Mouse (Mus musculus) myocyte (in vitro differentiated cells): Measurements from ENCODE around the gene Sstr2. TPM values are rescaled to one million over a fixed set of nuclear protein-coding genes. Genes with fewer than 3 reads are reported as not detected.

Experiments used
- H3K27me3 ChIP-seq: one replicate; pipeline ENCODE4 v1.6.1; 2011; ENCODE audit not compliant: control insufficient read depth, insufficient read depth, insufficient read length
- H3K36me3 ChIP-seq: one replicate; pipeline ENCODE4 v1.6.1; 2011; ENCODE audit not compliant: control insufficient read depth, insufficient read depth
- H3K4me2 ChIP-seq: one replicate; pipeline ENCODE4 v1.6.1; 2011; ENCODE audit warnings: low read depth, control low read depth
- H3K4me3 ChIP-seq: one replicate; pipeline ENCODE4 v1.5.1; 2011; ENCODE audit warnings: mild to moderate bottlenecking, control low read depth, moderate library complexity
- H3K79me2 ChIP-seq: one replicate; pipeline ENCODE4 v1.6.1; 2011; ENCODE audit not compliant: control insufficient read depth, insufficient read depth
- H3ac ChIP-seq: one replicate; pipeline ENCODE4 v1.6.1; 2011; ENCODE audit not compliant: control insufficient read depth, insufficient read length
- CEBPB ChIP-seq: IDR thresholded peaks from 2 replicates; pipeline ENCODE4 v1.6.1; 2011; ENCODE audit warnings: mild to moderate bottlenecking, moderate library complexity; ENCODE audit not compliant: poor library complexity, insufficient read depth, severe bottlenecking
- E2F4 ChIP-seq: IDR thresholded peaks from one replicate; pipeline ENCODE4 v1.6.1; 2011; ENCODE audit warnings: mild to moderate bottlenecking, control low read depth, moderate library complexity; ENCODE audit not compliant: insufficient read depth
- MAX ChIP-seq: IDR thresholded peaks from one replicate; pipeline ENCODE4 v1.6.1; 2011; ENCODE audit warnings: low read depth, mild to moderate bottlenecking, control low read depth
- MYOD1 ChIP-seq, 3 experiments: IDR thresholded peaks; one replicate each; pipeline ENCODE4 v1.6.1; 2011; ENCODE audit warnings: control low read depth in 2 of 3, low read depth in 2 of 3, mild to moderate bottlenecking in 2 of 3, moderate library complexity in 1 of 3; ENCODE audit not compliant: insufficient read length in 2 of 3, control insufficient read depth in 1 of 3
- MYOG ChIP-seq, 3 experiments: IDR thresholded peaks; one replicate each; pipeline ENCODE4 v1.6.1; 2011; ENCODE audit warnings: control low read depth in 2 of 3, low read depth in 2 of 3, mild to moderate bottlenecking in 2 of 3; ENCODE audit not compliant: insufficient read length in 2 of 3, control insufficient read depth in 1 of 3, insufficient read depth in 1 of 3
- POLR2A ChIP-seq: IDR thresholded peaks from one replicate; pipeline ENCODE4 v1.6.1; 2011; ENCODE audit warnings: low read depth, mild to moderate bottlenecking, control low read depth, moderate library complexity; ENCODE audit not compliant: insufficient read length
- POLR2AphosphoS2 ChIP-seq: IDR thresholded peaks from one replicate; pipeline ENCODE4 v1.6.1; 2011; ENCODE audit warnings: low read depth, control low read depth; ENCODE audit not compliant: insufficient read length
- REST ChIP-seq: IDR thresholded peaks from one replicate; pipeline ENCODE4 v1.6.1; 2011; ENCODE audit warnings: mild to moderate bottlenecking, control low read depth, moderate library complexity; ENCODE audit not compliant: insufficient read depth, insufficient read length
- SRF ChIP-seq: IDR thresholded peaks from one replicate; pipeline ENCODE4 v1.6.1; 2011; ENCODE audit warnings: low read depth; ENCODE audit not compliant: control insufficient read depth, insufficient read length
- TCF12 ChIP-seq: IDR thresholded peaks from one replicate; pipeline ENCODE4 v1.6.1; 2011; ENCODE audit warnings: mild to moderate bottlenecking, control low read depth; ENCODE audit not compliant: poor library complexity, insufficient read depth, severe bottlenecking
- TCF3 ChIP-seq: IDR thresholded peaks from one replicate; pipeline ENCODE4 v1.6.1; 2011; ENCODE audit warnings: low read depth, control low read depth; ENCODE audit not compliant: insufficient read length
- USF1 ChIP-seq: IDR thresholded peaks from one replicate; pipeline ENCODE4 v1.6.1; 2011; ENCODE audit warnings: low read depth, mild to moderate bottlenecking, control low read depth, moderate library complexity
- polyA plus RNA-seq: library from polyadenylated mRNA; unstranded; fragments of >200 nt; fragmentation: generic; extraction: Trizol; gene quantifications from one replicate; pipeline ENCODE4 v1.2.1, GENCODE M21; 2012; ENCODE audit warnings: missing spikeins

Sstr2 gene
- 5.3 TPM for polyA plus RNA-seq

DNA sequence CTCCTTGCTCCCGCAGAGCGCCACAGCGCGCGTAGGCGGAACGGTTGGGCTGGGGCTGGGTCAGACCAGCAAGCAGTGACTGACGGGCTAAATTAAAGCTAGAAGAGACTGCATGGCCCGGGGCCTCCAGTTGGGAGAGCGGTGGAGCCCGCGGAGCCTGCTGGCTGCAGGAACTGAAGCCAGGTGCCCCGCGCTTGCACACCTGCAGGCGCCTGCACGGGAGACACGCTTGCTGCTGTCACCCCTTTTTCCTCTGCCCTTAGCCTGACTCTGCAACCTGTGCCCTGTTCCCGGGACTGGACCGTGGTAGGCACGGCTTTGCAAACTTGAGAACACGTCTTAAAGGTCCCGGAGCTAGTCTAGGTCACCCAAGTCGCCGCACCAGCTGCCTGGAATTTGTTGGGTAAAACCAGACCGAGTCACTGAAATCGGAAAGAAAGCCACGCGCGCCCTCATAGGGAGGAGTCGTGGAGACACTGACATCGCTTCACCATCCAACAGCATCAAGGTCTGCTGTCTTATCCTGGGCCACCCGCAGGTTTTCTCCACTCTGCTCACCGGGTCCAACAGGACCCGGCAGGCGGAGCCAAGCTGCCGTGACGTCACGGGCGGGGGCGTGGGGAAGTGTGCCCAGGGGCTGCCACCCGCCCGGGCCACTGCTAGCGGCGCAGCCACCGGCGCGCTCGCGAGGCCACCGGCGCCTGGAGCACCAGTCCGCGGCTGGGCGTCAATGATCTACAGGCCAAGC, at the start of gene Sstr2:
TSS of gene Sstr2 (plus strand) at position 671 of the 748 bp plus-strand sequence.
- H3K27me3 ChIP-seq, result no peaks in the 10 kb centered on the region

DNA sequence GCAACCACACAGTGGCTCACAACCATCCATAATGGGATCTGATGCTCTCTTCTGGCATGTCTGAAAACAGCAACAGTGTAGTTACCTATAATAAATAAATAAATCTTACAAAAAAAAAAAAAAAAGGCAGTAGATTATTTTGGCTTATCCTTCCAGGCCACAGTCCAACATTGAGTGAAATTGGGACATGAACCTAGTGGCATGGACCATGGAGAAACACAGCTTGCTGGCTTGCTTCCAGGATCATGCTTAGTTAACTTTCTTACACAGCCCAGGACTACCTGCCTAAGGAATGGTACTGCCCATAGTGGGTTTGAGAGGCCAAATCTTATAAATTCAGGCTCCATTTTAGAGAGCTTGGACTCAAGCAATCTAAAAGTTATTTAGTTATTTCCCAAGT, 47.5 kb upstream of the Sstr2 start:
- Histone ChIP-seq H3K79me2 (no peaks in the 10 kb centered on the region), H3ac (no peak overlapping the region), H3K4me2 (no peak overlapping the region), H3K36me3 (no peaks in the 10 kb centered on the region), H3K27me3 (no peaks in the 10 kb centered on the region), H3K4me3 (no peak overlapping the region)
- no peak for TF ChIP-seq TCF3
- TF ChIP-seq REST, result no peak
- no peak for TF ChIP-seq MAX
- TF ChIP-seq USF1, result no peak
- no peak for TF ChIP-seq MYOD1 (IDR thresholded peaks at IDR 0.05; ENCODE audit: control insufficient read depth in 1 of 3, insufficient read length in 2 of 3, low read depth in 2 of 3)

More for the DNA sequence above, at the start of gene Sstr2:
- H3K36me3 ChIP-seq, result no peaks in the 10 kb centered on the region
- peak within 1 kb of the TSS; percentile 94 for H3K4me2 ChIP-seq
- TF ChIP-seq E2F4 (no peak), POLR2AphosphoS2 (no peak), CEBPB (no peak), REST (no peak), POLR2A (peak; percentile 26)
- H3ac ChIP-seq, result no peak within 1 kb of the TSS
- no peaks in the 10 kb centered on the region for H3K79me2 ChIP-seq
- peak within 1 kb of the TSS; percentile 22 for H3K4me3 ChIP-seq

DNA sequence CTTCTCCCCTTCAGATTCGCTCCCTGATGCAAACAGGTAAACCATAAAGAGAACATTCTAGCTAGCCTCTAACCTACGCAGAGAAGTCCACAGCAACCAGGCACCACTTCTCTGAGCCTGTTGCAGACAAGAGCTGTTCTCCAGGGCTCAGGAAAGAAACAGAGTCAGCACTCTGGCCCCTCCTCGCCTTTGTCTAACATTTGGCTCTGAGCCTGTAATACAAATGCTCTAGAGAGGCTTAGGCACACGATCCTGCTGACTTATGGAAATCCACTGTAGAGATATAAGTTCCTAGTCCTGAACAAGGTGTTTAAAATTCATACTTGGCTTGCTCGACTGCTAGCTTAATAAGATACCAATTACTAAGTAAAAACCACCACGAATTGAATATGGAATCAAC, 46.5 kb upstream of the Sstr2 start:
- H3K27me3 ChIP-seq, result no peaks in the 10 kb centered on the region
- no peaks in the 10 kb centered on the region for H3K79me2 ChIP-seq
- no peak overlapping the region for H3K4me3 ChIP-seq
- no peaks in the 10 kb centered on the region for H3K36me3 ChIP-seq
- no peak for TF ChIP-seq POLR2AphosphoS2
- TF ChIP-seq CEBPB, result no peak
- TF ChIP-seq MYOD1 (IDR thresholded peaks at IDR 0.05; ENCODE audit: control insufficient read depth in 1 of 3, insufficient read length in 2 of 3, low read depth in 2 of 3), result no peak
- TF ChIP-seq TCF12, result no peak
- no peak for TF ChIP-seq TCF3
- TF ChIP-seq USF1, result no peak
- no peak for TF ChIP-seq E2F4
- TF ChIP-seq REST, result no peak
- no peak for TF ChIP-seq MAX
- TF ChIP-seq POLR2A, result no peak
- no peak for TF ChIP-seq SRF
- TF ChIP-seq MYOG (IDR thresholded peaks at IDR 0.05; ENCODE audit: control insufficient read depth in 1 of 3, insufficient read depth in 1 of 3, insufficient read length in 2 of 3, low read depth in 2 of 3), result no peak
- no peak overlapping the region for H3ac ChIP-seq
- no peak overlapping the region for H3K4me2 ChIP-seq

DNA sequence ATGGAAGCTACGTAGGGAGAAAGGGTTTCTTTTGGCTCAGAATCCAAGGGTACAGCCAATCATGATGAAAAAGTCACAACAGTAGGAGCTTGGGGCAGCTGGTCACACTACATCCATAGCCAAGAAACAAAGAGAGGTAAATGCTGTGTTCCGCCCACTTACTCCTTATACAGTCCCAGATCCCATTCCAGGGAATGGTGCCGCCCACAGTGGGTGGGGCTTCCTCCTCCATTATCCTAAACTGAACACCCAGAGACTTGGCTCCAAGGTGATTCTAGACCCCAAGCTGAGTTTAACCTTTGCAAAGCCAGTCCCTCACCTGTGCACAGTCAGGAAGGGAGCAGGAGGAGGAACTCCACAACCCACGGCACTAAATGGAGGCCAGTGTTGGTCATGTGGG, 41.9 kb upstream of the Sstr2 start:
- H3K36me3 ChIP-seq, result no peaks in the 10 kb centered on the region
- H3K27me3 ChIP-seq, result no peaks in the 10 kb centered on the region
- no peak for TF ChIP-seq CEBPB
- no peak for TF ChIP-seq MYOD1 (IDR thresholded peaks at IDR 0.05; ENCODE audit: control insufficient read depth in 1 of 3, insufficient read length in 2 of 3, low read depth in 2 of 3)
- H3K4me2 ChIP-seq, result no peak overlapping the region
- no peaks in the 10 kb centered on the region for H3K79me2 ChIP-seq
- no peak overlapping the region for H3K4me3 ChIP-seq
- no peak overlapping the region for H3ac ChIP-seq

DNA sequence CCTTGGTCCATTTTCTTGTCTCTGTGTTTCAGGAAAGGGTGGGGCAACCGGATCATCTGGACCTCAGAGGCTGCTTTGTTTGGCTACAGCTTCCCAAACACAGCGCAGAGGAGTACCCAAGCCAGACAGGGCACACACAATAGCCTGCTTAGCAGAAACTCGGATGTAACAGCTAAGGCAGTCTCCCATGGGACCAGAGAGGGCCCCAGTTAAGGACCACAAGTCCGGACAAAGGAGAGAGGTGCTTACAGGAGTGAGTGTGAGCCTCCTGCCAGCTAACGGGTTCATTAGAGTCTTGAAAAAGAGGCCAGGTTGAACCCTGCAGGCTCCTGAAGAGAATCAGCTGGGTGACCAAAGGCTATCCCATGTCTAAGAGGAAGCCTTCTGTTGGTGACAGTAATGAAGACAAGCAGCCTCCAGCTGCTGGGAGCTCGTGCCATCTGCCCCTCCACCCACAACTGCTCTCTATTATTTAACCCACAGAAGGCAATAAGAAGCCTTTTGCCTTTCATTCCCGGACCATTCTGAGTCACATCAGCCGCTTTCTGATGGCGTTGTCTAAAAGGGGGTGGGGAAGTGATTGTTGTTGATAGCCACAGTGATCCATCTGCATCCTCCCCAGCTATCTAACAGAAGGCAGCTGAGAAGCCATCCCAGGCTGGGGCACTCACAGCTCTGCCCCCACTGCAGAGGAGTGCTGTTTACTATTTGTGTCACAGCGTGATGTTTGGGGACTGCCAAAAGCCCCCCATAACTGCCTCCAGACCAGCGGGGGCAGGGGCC, 35.1 kb upstream of the Sstr2 start:
- TF ChIP-seq REST, result no peak
- TF ChIP-seq E2F4, result no peak
- no peak for TF ChIP-seq TCF3
- TF ChIP-seq MYOD1 (IDR thresholded peaks at IDR 0.05; ENCODE audit: control insufficient read depth in 1 of 3, insufficient read length in 2 of 3, low read depth in 2 of 3), result peak; percentile 45 to 70 (median 47)
- TF ChIP-seq MYOG (IDR thresholded peaks at IDR 0.05; ENCODE audit: control insufficient read depth in 1 of 3, insufficient read depth in 1 of 3, insufficient read length in 2 of 3, low read depth in 2 of 3), result no peak
- H3K4me3 ChIP-seq, result no peak overlapping the region
- H3K4me2 ChIP-seq, result peak overlapping the region; percentile 34
- no peaks in the 10 kb centered on the region for H3K79me2 ChIP-seq
- H3K36me3 ChIP-seq, result no peaks in the 10 kb centered on the region
- no peaks in the 10 kb centered on the region for H3K27me3 ChIP-seq
- no peak overlapping the region for H3ac ChIP-seq
